Mouse (Mus musculus): ENCODE data around the gene Skap1.

- no peak for TF ChIP-seq POLR2A (IDR thresholded peaks at IDR 0.05; ENCODE audit: insufficient read length, low read depth)
- no peak for TF ChIP-seq MAX (IDR thresholded peaks at IDR 0.05; ENCODE audit: low read depth)
Measured at GRCm38 (mm10) chr11:96686713-96687280, 222.4 kb downstream of the Skap1 start.
